Mouse (Mus musculus) layer of hippocampus, adult 18-20 months (tissue): ENCODE results near the gene Tmem104. TPM values are rescaled to one million over a fixed set of nuclear protein-coding genes. Genes with fewer than 3 reads are reported as not detected.

Experiments used
- microRNA-seq, 2 experiments: library from miRNA; unstranded; fragments of <30 nt; microRNA quantifications; one replicate each; pipeline ENCODE4 v1.2.0; 2021
- total RNA-seq, 2 experiments: library from RNA; stranded (reverse); gene quantifications; 2 replicates each; pipeline ENCODE4 v1.2.3; 2021

Gene Tmem104
- total RNA-seq, 2 experiments from 2014 or later, result 16.7 to 17.7 TPM

Small RNA genes within 50 kb of the gene (microRNA-seq; reads per million reads assigned to microRNA genes)
- gene Gm25837, result 0 reads per million in 2 experiments

Other genes starting within 250 kb of the Tmem104 start
- not detected for gene Cd300c, start 218.3 kb upstream of the Tmem104 start, total RNA-seq
- not detected for gene Cd300ld, start 197.6 kb upstream of the Tmem104 start, total RNA-seq
- gene Cd300c2, start 185.6 kb upstream of the Tmem104 start, total RNA-seq, result 1 to 10 TPM; 3.9 to 4.1 TPM
- gene Cd300ld2, start 171.3 kb upstream of the Tmem104 start, total RNA-seq, result not detected
- gene Cd300ld4, start 160.5 kb upstream of the Tmem104 start, total RNA-seq, result 1 to 10 TPM in 1 of 2 experiments, under 1 TPM in 1; 0.53 to 1.1 TPM
- 1 to 10 TPM in 1 of 2 experiments, not detected in 1; 1.0 TPM for gene Cd300ld5, start 149.7 kb upstream of the Tmem104 start, total RNA-seq
- 1 to 10 TPM in 1 of 2 experiments, not detected in 1; 1.8 TPM for gene Cd300ld3, start 139.1 kb upstream of the Tmem104 start, total RNA-seq
- gene Cd300e, start 125.3 kb upstream of the Tmem104 start, total RNA-seq, result not detected
- gene Rab37, start 96.1 kb upstream of the Tmem104 start, total RNA-seq, result 1 to 10 TPM; 3.7 to 4.2 TPM
- under 1 TPM; 0.45 to 0.51 TPM for gene Cd300lf, start 53.5 kb upstream of the Tmem104 start, total RNA-seq
- gene Slc9a3r1, start 24.1 kb upstream of the Tmem104 start, total RNA-seq, result 10 to 100 TPM; 66.9 to 70.4 TPM
- 10 to 100 TPM; 24.2 to 26.0 TPM for gene Nat9, start 372 bp downstream of the Tmem104 start, total RNA-seq
- gene Grin2c, start 79.8 kb downstream of the Tmem104 start, total RNA-seq, result 10 to 100 TPM; 43.3 to 44.8 TPM
- 10 to 100 TPM; 19.0 to 19.9 TPM for gene Fdxr, start 89.6 kb downstream of the Tmem104 start, total RNA-seq
- gene Fads6, start 110.2 kb downstream of the Tmem104 start, total RNA-seq, result 10 to 100 TPM; 16.7 to 17.3 TPM
- 1 to 10 TPM in 1 of 2 experiments, under 1 TPM in 1; 0.20 to 1.0 TPM for gene Otop2, start 119.7 kb downstream of the Tmem104 start, total RNA-seq
- gene Ush1g, start 134.6 kb downstream of the Tmem104 start, total RNA-seq, result under 1 TPM; 0.66 to 0.79 TPM
- under 1 TPM in 1 of 2 experiments, not detected in 1; 0.22 TPM for gene Otop3, start 147.2 kb downstream of the Tmem104 start, total RNA-seq
- gene Hid1, start 180.3 kb downstream of the Tmem104 start, total RNA-seq, result 100 to 1,000 TPM; 110 to 115 TPM
- gene Cdr2l, start 194.4 kb downstream of the Tmem104 start, total RNA-seq, result 10 to 100 TPM; 29.7 to 30.6 TPM
- 100 to 1,000 TPM in 1 of 2 experiments, 10 to 100 TPM in 1; 97.7 to 102 TPM for gene Mrpl58, start 216.3 kb downstream of the Tmem104 start, total RNA-seq
- 100 to 1,000 TPM; 468 to 483 TPM for gene Atp5h, start 232.5 kb downstream of the Tmem104 start, total RNA-seq
- gene Kctd2, start 232.6 kb downstream of the Tmem104 start, total RNA-seq, result 10 to 100 TPM; 81.5 to 82.2 TPM